Mouse (Mus musculus): ENCODE data around the gene Rsph3a.
"Not testable (repeated sequence)": the region's sequence is repeated elsewhere in the genome, so short reads cannot be mapped to it uniquely, and the experiment has no call there.

Gene Rsph3a

GRCm38 (mm10) chr17:8027475-8028168 lies 82.2 kb downstream of the Rsph3a start:
- CTCF ChIA-PET = not testable (repeated sequence)

All from spleen, embryonic (tissue).